Mouse (Mus musculus): ENCODE measurements around the gene Hsp90ab1. TPM values are rescaled to one million over a fixed set of nuclear protein-coding genes. Genes with fewer than 3 reads are reported as not detected.

Hsp90ab1 gene
- polyA plus RNA-seq, 1 experiment from 2014 or later: 1,787 TPM

DNA sequence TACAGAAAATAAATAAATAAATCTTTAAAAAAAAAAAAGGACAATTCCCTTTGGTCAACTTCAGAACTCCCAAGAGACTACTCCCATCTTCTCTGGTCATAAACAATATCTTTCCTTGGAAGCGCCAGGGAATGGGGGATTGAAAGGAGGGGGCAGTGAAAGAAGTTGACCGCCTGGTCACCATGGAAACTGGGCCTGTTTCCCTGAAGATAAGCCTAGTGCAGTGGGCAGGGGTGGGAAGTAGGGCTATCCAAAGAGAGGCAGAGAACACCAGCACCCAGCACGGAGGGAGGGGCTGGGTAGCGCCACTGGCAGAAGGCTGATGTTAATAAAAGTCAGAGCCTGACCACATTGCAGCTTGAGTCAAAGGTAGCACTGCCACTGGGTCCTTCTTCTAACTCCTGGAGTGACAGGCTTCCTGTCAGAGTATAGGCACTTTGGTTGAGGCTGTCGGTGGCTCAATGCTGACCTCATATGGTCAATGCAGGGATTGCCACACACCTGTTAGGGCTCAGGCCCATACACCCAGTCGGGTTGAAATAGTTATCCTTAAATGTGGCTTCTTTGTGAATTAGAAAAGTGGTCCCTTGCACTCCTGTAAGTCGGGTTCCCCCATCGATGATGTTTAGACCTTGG is 21.1 kb downstream of the Hsp90ab1 start:
- no peak overlapping the region for H3K27ac ChIP-seq (ENCODE audit: low read depth, low read length)
- 6% methylated on average over 8 of the region's 8 CpGs for WGBS
- ATAC-seq (replicated peaks; ENCODE audit: low FRiP score): peak; percentile 15; the same call in 1 of the 2 replicates

GRCm38 (mm10) chr17:45551249-45551796 is 21.7 kb downstream of the Hsp90ab1 start:
- ATAC-seq (replicated peaks; ENCODE audit: low FRiP score): no peak
- Histone ChIP-seq H3K27me3 (ENCODE audit: control insufficient read depth, insufficient read depth, low read length) (peaks cover 16% of the 10 kb centered on the region), H3K4me3 (ENCODE audit: low read depth, low read length) (no peak overlapping the region), H3K9me3 (ENCODE audit: control insufficient read depth, low read length) (no peaks in the 10 kb centered on the region), H3K4me2 (ENCODE audit: low read depth, low read length, severe bottlenecking) (no peak overlapping the region), H3K27ac (ENCODE audit: low read depth, low read length) (no peak overlapping the region), H3K36me3 (ENCODE audit: control insufficient read depth, insufficient read depth, low read length) (no peaks in the 10 kb centered on the region), H3K4me1 (replicated peaks; ENCODE audit: control insufficient read depth, insufficient read depth, low read length) (peaks cover 7% of the 10 kb centered on the region), H3K9ac (ENCODE audit: low read length) (no peak overlapping the region)
- 54% methylated on average over 7 of the region's 7 CpGs for WGBS
- no peak for DNase-seq (ENCODE audit: low spot score)

More for the DNA sequence above, 21.1 kb downstream of the Hsp90ab1 start:
- Histone ChIP-seq H3K27me3 (ENCODE audit: control insufficient read depth, insufficient read depth, low read length) (peaks cover 12% of the 10 kb centered on the region), H3K9me3 (ENCODE audit: control insufficient read depth, low read length) (no peaks in the 10 kb centered on the region), H3K9ac (ENCODE audit: low read length) (no peak overlapping the region), H3K4me3 (ENCODE audit: low read depth, low read length) (no peak overlapping the region), H3K36me3 (ENCODE audit: control insufficient read depth, insufficient read depth, low read length) (no peaks in the 10 kb centered on the region), H3K4me2 (ENCODE audit: low read depth, low read length, severe bottlenecking) (no peak overlapping the region), H3K4me1 (replicated peaks; ENCODE audit: control insufficient read depth, insufficient read depth, low read length) (peaks cover 7% of the 10 kb centered on the region)
- DNase-seq (ENCODE audit: low spot score): peak; percentile 86

- WGBS: 35% methylated on average over 5 of the region's 5 CpGs
- Histone ChIP-seq H3K36me3 (ENCODE audit: control insufficient read depth, insufficient read depth, low read length) (no peaks in the 10 kb centered on the region), H3K4me2 (ENCODE audit: low read depth, low read length, severe bottlenecking) (peak overlapping the region; percentile 80), H3K4me3 (ENCODE audit: low read depth, low read length) (peak overlapping the region; percentile 90; the same call in 1 of the 2 replicates), H3K9ac (ENCODE audit: low read length) (peak overlapping the region; percentile 96), H3K4me1 (replicated peaks; ENCODE audit: control insufficient read depth, insufficient read depth, low read length) (peaks cover 9% of the 10 kb centered on the region), H3K27ac (ENCODE audit: low read depth, low read length) (no peak overlapping the region), H3K9me3 (ENCODE audit: control insufficient read depth, low read length) (no peaks in the 10 kb centered on the region), H3K27me3 (ENCODE audit: control insufficient read depth, insufficient read depth, low read length) (peaks cover 25% of the 10 kb centered on the region)
- DNase-seq (ENCODE audit: low spot score) (no peak), ATAC-seq (replicated peaks; ENCODE audit: low FRiP score) (no peak)
Measured at GRCm38 (mm10) chr17:45550253-45550652, 22.8 kb downstream of the Hsp90ab1 start.

- Histone ChIP-seq H3K27ac (ENCODE audit: low read depth, low read length) (peak within 1 kb of the TSS; percentile 85), H3K9ac (ENCODE audit: low read length) (peak within 1 kb of the TSS; percentile 96), H3K4me3 (ENCODE audit: low read depth, low read length) (peak within 1 kb of the TSS; percentile 90), H3K4me1 (replicated peaks; ENCODE audit: control insufficient read depth, insufficient read depth, low read length) (peaks cover 14% of the 10 kb centered on the region), H3K36me3 (ENCODE audit: control insufficient read depth, insufficient read depth, low read length) (no peaks in the 10 kb centered on the region), H3K4me2 (ENCODE audit: low read depth, low read length, severe bottlenecking) (peak within 1 kb of the TSS; percentile 80), H3K27me3 (ENCODE audit: control insufficient read depth, insufficient read depth, low read length) (peaks cover 31% of the 10 kb centered on the region), H3K9me3 (ENCODE audit: control insufficient read depth, low read length) (no peaks in the 10 kb centered on the region)
- peak; percentile 45 for ATAC-seq (replicated peaks; ENCODE audit: low FRiP score)
- peak; percentile 91 for DNase-seq (ENCODE audit: low spot score)
- under 1% methylated on average over 12 of the region's 29 CpGs for WGBS
Measured at GRCm38 (mm10) chr17:45549617-45550181, 23.4 kb downstream of the Hsp90ab1 start, which contains the start of gene Tmem151b. TSS of gene Tmem151b (minus strand) at chr17:45549677.

DNA sequence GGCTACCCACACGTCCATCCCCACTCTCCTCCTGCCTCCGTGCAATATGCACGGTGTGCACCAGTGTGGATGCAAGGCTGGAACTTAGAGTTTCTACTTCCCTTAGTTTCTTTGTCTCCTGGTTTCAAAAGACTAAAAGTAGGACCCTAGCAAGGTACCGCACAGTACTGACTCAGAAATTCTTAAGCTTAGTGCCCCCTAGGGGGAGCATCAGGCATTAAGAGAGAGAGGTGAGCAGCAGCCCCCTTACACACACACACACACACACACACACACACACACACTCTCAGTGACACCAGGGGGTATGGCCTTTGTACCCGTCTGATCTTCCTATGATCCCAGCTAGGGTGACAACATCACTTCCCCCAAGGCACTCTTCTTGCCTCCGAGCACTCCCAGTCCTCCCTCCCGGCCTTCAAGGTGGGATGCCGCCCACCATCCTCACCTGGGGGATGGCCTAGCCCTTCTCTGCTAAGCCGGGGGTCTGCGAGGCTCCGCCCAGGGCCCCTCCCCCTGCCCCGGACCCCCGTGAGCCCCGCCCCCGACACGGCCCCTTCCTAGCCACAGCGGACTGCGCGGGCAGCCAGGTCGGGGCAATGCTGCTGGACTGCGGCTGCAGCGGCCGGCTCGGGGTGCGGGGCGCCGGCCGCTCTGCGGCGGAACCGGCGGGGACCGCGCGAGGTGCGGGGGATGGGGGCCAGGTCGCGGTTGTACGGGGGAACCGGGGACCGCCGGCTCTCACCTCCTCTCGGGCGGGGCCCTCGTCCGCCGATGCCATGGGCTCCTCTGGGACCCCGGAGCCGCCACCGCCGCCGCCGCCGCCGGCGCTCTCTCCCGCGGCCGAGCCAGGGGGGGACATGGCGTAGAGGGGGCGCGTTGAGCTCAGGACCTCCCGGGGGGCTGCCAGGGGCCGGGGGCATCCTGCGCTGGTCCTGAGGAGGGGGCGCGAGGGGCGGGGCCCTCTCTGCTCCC is 24.2 kb downstream of the Hsp90ab1 start:
- H3K9ac ChIP-seq (ENCODE audit: low read length): peak overlapping the region; percentile 96
- DNase-seq (ENCODE audit: low spot score): peak; percentile 88
- H3K4me2 ChIP-seq (ENCODE audit: low read depth, low read length, severe bottlenecking): peak overlapping the region; percentile 80
- peaks cover 38% of the 10 kb centered on the region for H3K27me3 ChIP-seq (ENCODE audit: control insufficient read depth, insufficient read depth, low read length)
- H3K9me3 ChIP-seq (ENCODE audit: control insufficient read depth, low read length): no peaks in the 10 kb centered on the region
- peak; percentile 69 for ATAC-seq (replicated peaks; ENCODE audit: low FRiP score)
- peaks cover 21% of the 10 kb centered on the region for H3K4me1 ChIP-seq (replicated peaks; ENCODE audit: control insufficient read depth, insufficient read depth, low read length)
- H3K4me3 ChIP-seq (ENCODE audit: low read depth, low read length): peak overlapping the region; percentile 90
- H3K27ac ChIP-seq (ENCODE audit: low read depth, low read length): peak overlapping the region; percentile 85
- H3K36me3 ChIP-seq (ENCODE audit: control insufficient read depth, insufficient read depth, low read length): no peaks in the 10 kb centered on the region
- WGBS: 3% methylated on average over 35 of the region's 68 CpGs

GRCm38 (mm10) chr17:45547461-45548190 is 25.4 kb downstream of the Hsp90ab1 start:
- WGBS: 84% methylated on average over 5 of the region's 5 CpGs
- DNase-seq (ENCODE audit: low spot score) (no peak), ATAC-seq (replicated peaks; ENCODE audit: low FRiP score) (no peak)
- no peaks in the 10 kb centered on the region for H3K9me3 ChIP-seq (ENCODE audit: control insufficient read depth, low read length)
- peaks cover 45% of the 10 kb centered on the region for H3K27me3 ChIP-seq (ENCODE audit: control insufficient read depth, insufficient read depth, low read length)
- no peak overlapping the region for H3K4me3 ChIP-seq (ENCODE audit: low read depth, low read length)
- no peak overlapping the region for H3K9ac ChIP-seq (ENCODE audit: low read length)
- H3K4me1 ChIP-seq (replicated peaks; ENCODE audit: control insufficient read depth, insufficient read depth, low read length): peaks cover 25% of the 10 kb centered on the region
- peak overlapping the region; percentile 80; the same call in 1 of the 2 replicates for H3K4me2 ChIP-seq (ENCODE audit: low read depth, low read length, severe bottlenecking)
- no peak overlapping the region for H3K27ac ChIP-seq (ENCODE audit: low read depth, low read length)
- H3K36me3 ChIP-seq (ENCODE audit: control insufficient read depth, insufficient read depth, low read length): no peaks in the 10 kb centered on the region

DNA sequence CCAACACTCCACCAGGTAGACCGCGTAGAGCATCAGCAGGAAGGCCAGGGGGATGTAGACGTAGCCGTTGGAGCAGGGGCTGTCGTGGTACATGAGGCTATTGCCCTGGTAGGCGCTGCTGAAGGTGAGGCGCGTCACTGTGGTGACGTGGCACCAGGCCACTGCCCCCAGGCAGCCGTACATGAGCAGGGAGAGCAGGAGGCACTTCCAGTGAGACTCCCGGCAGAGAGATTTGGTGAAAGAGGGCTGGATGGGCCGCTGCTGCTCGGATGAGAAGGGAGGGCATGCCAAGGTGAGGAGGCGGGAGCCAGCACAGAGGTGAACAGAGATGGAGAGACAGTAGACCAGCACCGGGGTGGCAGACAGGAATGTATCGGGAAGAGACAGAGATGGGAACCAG is 26.1 kb downstream of the Hsp90ab1 start:
- peaks cover 25% of the 10 kb centered on the region for H3K4me1 ChIP-seq (replicated peaks; ENCODE audit: control insufficient read depth, insufficient read depth, low read length)
- ATAC-seq (replicated peaks; ENCODE audit: low FRiP score) (no peak), DNase-seq (ENCODE audit: low spot score) (no peak)
- no peak overlapping the region for H3K4me2 ChIP-seq (ENCODE audit: low read depth, low read length, severe bottlenecking)
- H3K4me3 ChIP-seq (ENCODE audit: low read depth, low read length): no peak overlapping the region
- H3K27ac ChIP-seq (ENCODE audit: low read depth, low read length): no peak overlapping the region
- peaks cover 45% of the 10 kb centered on the region for H3K27me3 ChIP-seq (ENCODE audit: control insufficient read depth, insufficient read depth, low read length)
- H3K9ac ChIP-seq (ENCODE audit: low read length): no peak overlapping the region
- H3K36me3 ChIP-seq (ENCODE audit: control insufficient read depth, insufficient read depth, low read length): no peaks in the 10 kb centered on the region
- no peaks in the 10 kb centered on the region for H3K9me3 ChIP-seq (ENCODE audit: control insufficient read depth, low read length)
- WGBS: 63% methylated on average over 16 of the region's 16 CpGs

All from forebrain, embryonic 11.5 days (tissue).